Mouse (Mus musculus): ENCODE measurements around the gene Mfsd2a.

DNA sequence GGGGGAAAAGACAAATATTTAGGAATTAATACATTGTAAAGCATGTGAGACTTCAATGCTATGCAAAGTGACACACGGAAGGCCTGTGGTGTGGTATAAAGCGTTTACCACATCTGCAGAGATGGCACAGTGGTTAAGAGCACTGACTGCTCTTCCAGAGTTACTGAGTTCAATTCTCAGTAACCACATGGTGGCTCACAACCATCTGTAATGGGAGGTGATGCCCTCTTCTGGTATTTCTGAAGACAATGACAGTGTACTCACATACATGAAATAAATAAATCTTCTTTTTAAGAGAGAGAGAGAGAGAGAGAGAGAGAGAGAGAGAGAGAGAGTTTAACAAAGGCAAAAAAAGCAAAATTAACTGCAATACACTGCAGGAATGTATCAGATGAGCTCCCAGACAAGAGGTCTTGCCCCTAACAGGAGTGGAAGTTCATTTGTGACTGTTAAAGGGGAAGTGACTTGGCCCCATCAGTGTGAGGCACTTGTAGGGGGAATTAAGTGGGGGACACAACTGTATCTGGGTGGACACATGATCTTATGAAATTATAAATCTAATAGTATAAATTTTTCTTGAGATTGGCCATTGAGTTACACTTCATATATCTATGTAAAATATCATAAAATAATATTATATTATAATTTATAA, 29.9 kb downstream of the Mfsd2a start:
- TF ChIP-seq CTCF (conservative IDR thresholded peaks at IDR 0.05; ENCODE audit: insufficient read depth, insufficient read length, low read depth, low read length) (no peak), POLR2A (IDR thresholded peaks at IDR 0.05; ENCODE audit: low read depth, low read length) (no peak)

Data from kidney, adult 2 months (tissue).